Comparison of ENCODE assay signal across 33 mouse cellular contexts in the genomic region with DNA sequence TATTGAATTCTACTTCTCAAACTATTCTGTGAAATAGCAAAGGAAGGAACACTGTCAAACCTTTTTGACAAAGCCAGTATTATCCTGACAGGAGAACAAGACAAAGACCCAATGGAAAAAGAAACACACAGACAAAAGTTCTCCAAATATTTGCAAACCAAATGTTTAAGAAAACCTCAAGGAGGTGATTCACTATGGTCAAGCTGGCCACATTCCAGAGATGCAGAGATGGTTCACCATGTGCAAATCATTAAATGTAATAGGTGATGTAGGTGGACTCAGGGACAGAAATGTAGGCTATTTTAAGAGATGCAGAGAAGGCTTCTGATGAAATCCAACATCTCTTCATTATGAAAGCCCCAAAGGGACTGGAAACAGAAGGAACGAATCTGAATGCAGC.
DNase-seq lines count a peak whose midpoint lies in the region; ATAC-seq and TF ChIP-seq lines count a peak whose summit lies in the region.
"Had no signal": no experiment of that assay in that cellular context is flagged by ENCODE, and none has a peak within 500 bp of the region (broad histone marks: within the 10 kb centered on the region; RNA-seq: fewer than 3 reads in every experiment).

No protein-coding gene starts in this region.

- H3K9me3 ChIP-seq in intestine, embryonic 16.5 days (ENCODE audit: control insufficient read depth, low read length) = no peaks in the 10 kb centered on the region
- H3K9me3 ChIP-seq: embryonic facial prominence, embryonic 15.5 days; forebrain, embryonic 10.5 days; forebrain, embryonic 13.5 days; heart, embryonic 12.5 days; heart, embryonic 15.5 days; hindbrain, embryonic 10.5 days; hindbrain, embryonic 13.5 days had no signal

- peaks cover 6% of the 10 kb centered on the region for H3K4me1 ChIP-seq in embryonic fibroblast, embryonic 13.5 days (ENCODE audit: control insufficient read depth, insufficient read depth, low read length)
- no peaks in the 10 kb centered on the region for H3K4me1 ChIP-seq in intestine, embryonic 16.5 days (ENCODE audit: control insufficient read depth, insufficient read depth, low read length)
- H3K4me1 ChIP-seq: embryonic facial prominence, embryonic 15.5 days; forebrain, embryonic 10.5 days; forebrain, embryonic 13.5 days; heart, embryonic 12.5 days; heart, embryonic 15.5 days; hindbrain, embryonic 10.5 days; hindbrain, embryonic 13.5 days had no signal

- no peak overlapping the region for H3K4me3 ChIP-seq in embryonic fibroblast, embryonic 13.5 days (ENCODE audit: insufficient read depth, low read length)
- no peak overlapping the region for H3K4me3 ChIP-seq in intestine, embryonic 16.5 days (ENCODE audit: low read length)
- H3K4me3 ChIP-seq: embryonic facial prominence, embryonic 15.5 days; erythroblast, embryonic 14.5 days; forebrain, embryonic 10.5 days; forebrain, embryonic 13.5 days; gastrocnemius, adult 2 months; heart, embryonic 12.5 days; heart, embryonic 15.5 days; hindbrain, embryonic 10.5 days; hindbrain, embryonic 13.5 days had no signal

- H3K27me3 ChIP-seq in intestine, embryonic 16.5 days (replicated peaks; ENCODE audit: control insufficient read depth, insufficient read depth, low read length) = no peaks in the 10 kb centered on the region
- H3K27me3 ChIP-seq: embryonic facial prominence, embryonic 15.5 days; forebrain, embryonic 13.5 days; heart, embryonic 12.5 days; heart, embryonic 15.5 days; hindbrain, embryonic 13.5 days had no signal

- TF ChIP-seq POLR2A in embryonic fibroblast, embryonic 13.5 days (IDR thresholded peaks at IDR 0.05; ENCODE audit: low read depth, low read length) = no peak

- no peak for TF ChIP-seq CTCF in embryonic fibroblast, embryonic 13.5 days (IDR thresholded peaks at IDR 0.05; ENCODE audit: borderline replicate concordance, insufficient read depth, low read length)

- no peaks in the 10 kb centered on the region for H3K36me3 ChIP-seq in intestine, embryonic 16.5 days (ENCODE audit: control insufficient read depth, insufficient read depth, low read length)
- H3K36me3 ChIP-seq: embryonic facial prominence, embryonic 15.5 days; forebrain, embryonic 10.5 days; heart, embryonic 12.5 days; heart, embryonic 15.5 days; hindbrain, embryonic 10.5 days; hindbrain, embryonic 13.5 days had no signal

- no peak overlapping the region for H3K4me2 ChIP-seq in intestine, embryonic 16.5 days (ENCODE audit: low read depth, low read length)
- H3K4me2 ChIP-seq: embryonic facial prominence, embryonic 15.5 days; forebrain, embryonic 13.5 days; heart, embryonic 12.5 days; heart, embryonic 15.5 days; hindbrain, embryonic 13.5 days had no signal

- peak overlapping the region; percentile 89 for H3K27ac ChIP-seq in embryonic fibroblast, embryonic 13.5 days (ENCODE audit: insufficient read depth, low read length)
- no peak overlapping the region for H3K27ac ChIP-seq in intestine, embryonic 16.5 days (ENCODE audit: low read length)
- H3K27ac ChIP-seq: embryonic facial prominence, embryonic 15.5 days; forebrain, embryonic 10.5 days; forebrain, embryonic 13.5 days; gastrocnemius, adult 2 months; heart, embryonic 15.5 days; hindbrain, embryonic 10.5 days; hindbrain, embryonic 13.5 days had no signal

- peak; percentile 19 to 47 for DNase-seq in cerebellum, postnatal 10 days
- DNase-seq in cerebellum, postnatal 36 days = no peak
- DNase-seq in 3134 (ENCODE audit: extremely low read depth, insufficient read length, low spot score) (peak; percentile 54), adipocyte (ENCODE audit: low spot score) (no peak)
- DNase-seq in Muller cell, postnatal 12 days (ENCODE audit: inconsistent ontology term) = peak; percentile 16
- no peak for DNase-seq in testis, postnatal 14 days (ENCODE audit: low spot score)
- DNase-seq: adrenal gland, postnatal 10 days; adrenal gland, postnatal 36 days; cerebellum, adult 18-20 months; cerebellum, adult 9-10 months; cerebellum, postnatal 25 days; embryo, embryonic 11 days; forebrain, postnatal 0 days; gastrocnemius, adult 2 months; gastrocnemius, postnatal 25 days; heart, adult 18-20 months; heart, postnatal 10 days; heart, postnatal 36 days; kidney, adult 2 months had no signal

- H3K9ac ChIP-seq in intestine, embryonic 16.5 days (ENCODE audit: low read depth, low read length) = no peak overlapping the region
- H3K9ac ChIP-seq: embryonic facial prominence, embryonic 15.5 days; forebrain, embryonic 13.5 days; forebrain, postnatal 0 days; heart, embryonic 12.5 days; heart, embryonic 15.5 days; hindbrain, embryonic 13.5 days had no signal

- ATAC-seq in intestine, embryonic 16.5 days = no peak
- ATAC-seq: activated CD4-positive, CD25-positive, alpha-beta regulatory T cell, adult 4 months; forebrain, embryonic 13.5 days; forebrain, postnatal 0 days; hindbrain, embryonic 16.5 days; inflammation-experienced regulatory T-cells, adult 6 months; intestine, postnatal 0 days had no signal

- WGBS in intestine, embryonic 16.5 days = 78% methylated on average over 1 of the region's 1 CpGs

Comparison
In these comparisons a context has a peak if more than half of its experiments do, and no peak if none do; other contexts are left out.
1. DNase-seq: peak in cerebellum, postnatal 10 days (2 of 2), 3134 (single experiment) and Muller cell, postnatal 12 days (single experiment); none in cerebellum, postnatal 36 days (0 of 2), testis, postnatal 14 days (single experiment) and adipocyte (single experiment).